Mouse (Mus musculus): Measurements from ENCODE around the gene Dazap1. TPM values are rescaled to one million over a fixed set of nuclear protein-coding genes. Genes with fewer than 3 reads are reported as not detected.

The Dazap1 gene
- total and polyA plus RNA-seq, 3 experiments, result 151 to 533 (median 191) TPM

DNA sequence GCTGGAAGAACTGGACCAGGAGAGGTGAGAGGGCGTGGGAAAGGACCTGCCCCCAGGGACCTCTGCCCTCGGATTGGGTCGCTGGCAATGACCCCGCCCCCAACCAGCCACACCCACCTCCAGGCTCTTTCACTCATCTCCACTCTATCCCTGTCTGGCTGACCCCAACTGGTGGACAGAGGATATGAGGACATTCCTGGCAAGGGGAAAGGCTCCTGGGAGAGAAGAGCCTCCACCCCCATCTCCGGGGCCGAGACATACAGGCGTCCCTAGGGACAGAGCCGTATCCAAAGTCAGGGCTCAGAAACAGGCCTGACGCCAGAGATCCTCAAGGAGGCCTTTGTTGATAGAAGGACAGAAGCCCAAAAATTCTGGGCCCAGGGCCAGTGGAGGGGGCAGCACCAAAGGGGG, 41.2 kb downstream of the Dazap1 start:
- no peak overlapping the region for H3K4me3 ChIP-seq (ENCODE audit: low read depth, low read length)
- H3K9me3 ChIP-seq (replicated peaks), result no peaks in the 10 kb centered on the region
- no peak for TF ChIP-seq TAL1 (conservative IDR thresholded peaks at IDR 0.05; ENCODE audit: low read depth, low read length)
- H3K27me3 ChIP-seq (ENCODE audit: insufficient read depth, low read length), result peaks cover 92% of the 10 kb centered on the region
- H3K36me3 ChIP-seq (replicated peaks), result no peaks in the 10 kb centered on the region
- peaks cover 18% of the 10 kb centered on the region for H3K4me1 ChIP-seq (ENCODE audit: insufficient read depth, low read depth, low read length)
- DNase-seq (ENCODE audit: low spot score) (no peak), ATAC-seq (ENCODE audit: extremely low read depth, insufficient number of reproducible peaks, low FRiP score, poor library complexity, severe bottlenecking) (no peak)

DNA sequence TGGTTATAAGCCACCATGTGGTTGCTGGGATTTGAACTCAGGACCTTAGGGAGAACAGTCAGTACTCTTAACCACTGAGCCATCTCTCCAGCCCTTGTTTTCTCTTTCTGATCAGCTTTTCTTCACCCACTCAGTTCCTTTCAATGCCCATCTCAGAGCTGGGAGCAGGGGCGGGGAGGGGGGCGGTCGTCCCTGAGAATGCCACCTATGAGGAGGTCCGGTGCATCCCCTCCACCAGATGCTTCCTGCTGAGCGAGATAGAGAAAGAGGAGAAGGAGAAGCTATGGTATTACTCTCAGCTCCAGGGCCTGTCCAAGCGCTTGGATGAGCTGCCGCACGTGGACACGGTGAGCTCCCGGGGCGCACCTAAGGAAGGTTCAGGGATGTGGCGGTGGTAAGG, 43.2 kb downstream of the Dazap1 start:
- Histone ChIP-seq H3K36me3 (replicated peaks) (no peaks in the 10 kb centered on the region), H3K4me3 (ENCODE audit: low read depth, low read length) (peak overlapping the region; percentile 14; the same call in 1 of the 2 replicates), H3K4me1 (ENCODE audit: insufficient read depth, low read depth, low read length) (peaks cover 14% of the 10 kb centered on the region), H3K27me3 (ENCODE audit: insufficient read depth, low read length) (peaks cover 93% of the 10 kb centered on the region), H3K9me3 (replicated peaks) (no peaks in the 10 kb centered on the region)
- DNase-seq (ENCODE audit: low spot score), result no peak
- no peak for ATAC-seq (ENCODE audit: extremely low read depth, insufficient number of reproducible peaks, low FRiP score, poor library complexity, severe bottlenecking)
- TF ChIP-seq CTCF (IDR thresholded peaks at IDR 0.05; ENCODE audit: low read depth, low read length), result no peak
- no peak for TF ChIP-seq POLR2AphosphoS5 (IDR thresholded peaks at IDR 0.05; ENCODE audit: insufficient replicate concordance, low read depth, low read length)
- no peak for TF ChIP-seq TAL1 (conservative IDR thresholded peaks at IDR 0.05; ENCODE audit: low read depth, low read length)

DNA sequence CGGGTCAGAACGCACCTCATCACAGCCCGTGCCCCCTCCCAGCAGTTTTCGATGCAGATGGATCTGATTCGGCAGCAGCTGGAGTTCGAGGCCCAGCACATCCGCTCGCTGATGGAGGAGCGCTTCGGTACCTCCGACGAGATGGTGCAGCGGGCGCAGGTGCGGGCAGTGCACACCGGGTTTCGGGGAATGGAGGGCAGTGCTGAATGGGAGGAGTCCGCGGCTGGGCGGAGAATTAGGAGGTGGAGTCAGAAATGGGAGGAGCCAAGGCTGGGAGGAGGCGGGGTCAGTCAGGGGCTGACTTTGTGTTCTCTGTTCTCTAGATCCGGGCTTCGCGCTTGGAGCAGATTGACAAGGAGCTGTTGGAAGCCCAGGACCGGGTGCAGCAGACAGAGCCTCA, 43.6 kb downstream of the Dazap1 start:
- DNase-seq (ENCODE audit: low spot score) (no peak), ATAC-seq (ENCODE audit: extremely low read depth, insufficient number of reproducible peaks, low FRiP score, poor library complexity, severe bottlenecking) (no peak)
- Histone ChIP-seq H3K36me3 (replicated peaks) (no peaks in the 10 kb centered on the region), H3K27me3 (ENCODE audit: insufficient read depth, low read length) (peaks cover 92% of the 10 kb centered on the region), H3K4me1 (ENCODE audit: insufficient read depth, low read depth, low read length) (peaks cover 14% of the 10 kb centered on the region), H3K4me3 (ENCODE audit: low read depth, low read length) (peak overlapping the region; percentile 14; the same call in 1 of the 2 replicates), H3K9me3 (replicated peaks) (no peaks in the 10 kb centered on the region)
- TF ChIP-seq TAL1 (conservative IDR thresholded peaks at IDR 0.05; ENCODE audit: low read depth, low read length) (no peak), GATA2 (IDR thresholded peaks at IDR 0.05; ENCODE audit: borderline replicate concordance, low read depth, low read length) (no peak), GATA1 (IDR thresholded peaks at IDR 0.05; ENCODE audit: borderline replicate concordance, low read length) (no peak), POLR2AphosphoS5 (IDR thresholded peaks at IDR 0.05; ENCODE audit: insufficient replicate concordance, low read depth, low read length) (no peak), CTCF (IDR thresholded peaks at IDR 0.05; ENCODE audit: low read depth, low read length) (no peak)

DNA sequence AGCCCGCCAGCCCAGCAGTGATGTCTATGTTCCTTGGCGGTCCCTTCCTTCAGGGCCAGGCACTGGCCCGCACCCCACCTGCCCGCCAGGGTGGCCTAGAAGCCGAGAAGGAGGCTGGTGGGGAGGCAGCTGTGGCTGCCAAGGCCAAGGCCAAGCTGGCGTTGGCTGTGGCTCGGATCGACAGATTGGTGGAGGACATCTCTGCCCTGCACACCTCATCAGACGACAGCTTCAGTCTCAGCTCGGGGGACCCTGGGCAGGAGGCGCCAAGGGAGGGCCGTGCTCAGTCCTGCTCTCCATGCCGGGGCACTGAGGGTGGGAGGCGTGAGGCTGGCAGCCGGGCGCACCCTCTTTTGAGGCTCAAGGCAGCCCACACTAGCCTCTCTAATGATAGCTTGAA, 50.3 kb downstream of the Dazap1 start:
- Histone ChIP-seq H3K27me3 (ENCODE audit: insufficient read depth, low read length) (peaks cover 70% of the 10 kb centered on the region), H3K36me3 (replicated peaks) (peaks cover 21% of the 10 kb centered on the region), H3K4me3 (ENCODE audit: low read depth, low read length) (no peak overlapping the region), H3K4me1 (ENCODE audit: insufficient read depth, low read depth, low read length) (peaks cover 33% of the 10 kb centered on the region), H3K9me3 (replicated peaks) (peaks cover 4% of the 10 kb centered on the region)
- ATAC-seq (ENCODE audit: extremely low read depth, insufficient number of reproducible peaks, low FRiP score, poor library complexity, severe bottlenecking), result no peak
- no peak for DNase-seq (ENCODE audit: low spot score)
- TF ChIP-seq CTCF (IDR thresholded peaks at IDR 0.05; ENCODE audit: low read depth, low read length) (no peak), GATA2 (IDR thresholded peaks at IDR 0.05; ENCODE audit: borderline replicate concordance, low read depth, low read length) (no peak), GATA1 (IDR thresholded peaks at IDR 0.05; ENCODE audit: borderline replicate concordance, low read length) (no peak), TAL1 (conservative IDR thresholded peaks at IDR 0.05; ENCODE audit: low read depth, low read length) (no peak), POLR2AphosphoS5 (IDR thresholded peaks at IDR 0.05; ENCODE audit: insufficient replicate concordance, low read depth, low read length) (no peak)

DNA sequence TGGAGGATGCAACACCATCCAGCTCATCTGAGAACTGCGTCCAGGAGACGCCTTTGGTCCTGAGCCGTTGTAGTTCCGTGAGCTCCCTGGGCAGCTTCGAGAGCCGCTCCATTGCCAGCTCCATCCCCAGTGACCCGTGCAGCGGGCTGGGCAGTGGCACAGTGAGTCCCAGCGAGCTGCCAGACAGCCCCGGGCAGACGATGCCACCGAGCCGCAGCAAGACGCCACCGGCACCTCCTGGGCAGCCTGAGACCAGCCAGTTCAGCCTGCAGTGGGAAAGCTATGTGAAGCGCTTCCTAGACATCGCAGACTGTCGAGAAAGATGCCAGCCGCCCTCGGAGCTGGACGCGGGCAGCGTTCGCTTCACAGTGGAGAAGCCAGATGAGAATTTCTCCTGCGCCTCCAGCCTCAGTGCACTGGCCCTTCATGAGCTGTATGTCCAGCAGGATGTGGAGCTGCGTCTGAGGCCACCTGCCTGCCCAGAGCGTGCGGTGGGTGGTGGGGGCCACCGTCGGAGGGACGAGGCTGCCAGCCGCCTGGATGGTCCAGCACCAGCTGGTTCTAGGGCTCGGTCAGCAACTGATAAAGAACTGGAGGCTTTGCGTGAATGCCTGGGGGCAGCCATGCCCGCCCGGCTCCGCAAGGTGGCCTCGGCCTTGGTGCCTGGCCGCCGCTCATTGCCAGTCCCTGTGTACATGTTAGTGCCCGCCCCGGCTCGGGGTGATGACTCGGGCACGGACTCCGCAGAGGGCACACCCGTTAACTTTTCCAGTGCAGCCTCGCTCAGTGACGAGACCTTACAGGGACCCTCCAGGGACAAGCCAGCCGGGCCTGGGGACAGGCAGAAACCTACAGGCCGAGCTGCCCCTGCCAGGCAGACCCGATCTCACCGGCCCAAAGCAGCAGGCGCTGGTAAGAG, 51.6 kb downstream of the Dazap1 start:
- peaks cover 4% of the 10 kb centered on the region for H3K9me3 ChIP-seq (replicated peaks)
- no peak for DNase-seq (ENCODE audit: low spot score)
- H3K4me1 ChIP-seq (ENCODE audit: insufficient read depth, low read depth, low read length), result peaks cover 46% of the 10 kb centered on the region
- ATAC-seq (ENCODE audit: extremely low read depth, insufficient number of reproducible peaks, low FRiP score, poor library complexity, severe bottlenecking), result no peak
- peaks cover 57% of the 10 kb centered on the region for H3K27me3 ChIP-seq (ENCODE audit: insufficient read depth, low read length)
- H3K4me3 ChIP-seq (ENCODE audit: low read depth, low read length), result no peak overlapping the region
- peaks cover 34% of the 10 kb centered on the region for H3K36me3 ChIP-seq (replicated peaks)
- no peak for TF ChIP-seq TAL1 (conservative IDR thresholded peaks at IDR 0.05; ENCODE audit: low read depth, low read length)
- TF ChIP-seq POLR2AphosphoS5 (IDR thresholded peaks at IDR 0.05; ENCODE audit: insufficient replicate concordance, low read depth, low read length), result no peak
- TF ChIP-seq GATA1 (IDR thresholded peaks at IDR 0.05; ENCODE audit: borderline replicate concordance, low read length), result no peak
- no peak for TF ChIP-seq GATA2 (IDR thresholded peaks at IDR 0.05; ENCODE audit: borderline replicate concordance, low read depth, low read length)
- no peak for TF ChIP-seq CTCF (IDR thresholded peaks at IDR 0.05; ENCODE audit: low read depth, low read length)

DNA sequence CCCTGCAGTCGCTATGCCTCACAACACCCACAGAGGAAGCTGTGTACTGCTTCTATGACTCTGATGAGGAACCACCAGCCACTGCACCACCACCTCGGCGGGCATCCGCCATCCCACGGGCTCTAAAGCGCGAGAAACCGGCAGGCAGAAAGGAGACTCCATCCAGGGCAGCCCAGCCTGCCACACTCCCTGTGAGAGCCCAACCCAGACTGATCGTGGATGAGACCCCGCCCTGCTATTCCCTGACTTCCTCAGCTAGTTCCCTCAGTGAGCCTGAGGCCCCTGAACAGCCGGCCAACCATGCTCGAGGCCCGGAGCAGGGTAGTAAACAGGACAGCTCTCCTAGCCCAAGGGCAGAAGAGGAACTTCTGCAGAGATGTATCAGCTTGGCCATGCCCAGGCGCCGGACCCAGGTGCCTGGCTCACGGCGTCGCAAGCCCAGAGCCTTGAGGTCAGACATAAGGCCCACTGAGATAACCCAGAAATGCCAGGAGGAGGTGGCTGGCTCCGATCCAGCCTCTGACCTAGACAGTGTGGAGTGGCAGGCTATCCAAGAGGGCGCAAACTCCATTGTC, 52.4 kb downstream of the Dazap1 start:
- TF ChIP-seq GATA1 (IDR thresholded peaks at IDR 0.05; ENCODE audit: borderline replicate concordance, low read length), result no peak
- TF ChIP-seq POLR2AphosphoS5 (IDR thresholded peaks at IDR 0.05; ENCODE audit: insufficient replicate concordance, low read depth, low read length), result no peak
- no peak for TF ChIP-seq CTCF (IDR thresholded peaks at IDR 0.05; ENCODE audit: low read depth, low read length)
- no peak for TF ChIP-seq GATA2 (IDR thresholded peaks at IDR 0.05; ENCODE audit: borderline replicate concordance, low read depth, low read length)
- no peak for TF ChIP-seq TAL1 (conservative IDR thresholded peaks at IDR 0.05; ENCODE audit: low read depth, low read length)
- Histone ChIP-seq H3K27me3 (ENCODE audit: insufficient read depth, low read length) (peaks cover 48% of the 10 kb centered on the region), H3K36me3 (replicated peaks) (peaks cover 42% of the 10 kb centered on the region), H3K4me1 (ENCODE audit: insufficient read depth, low read depth, low read length) (peaks cover 53% of the 10 kb centered on the region), H3K9me3 (replicated peaks) (peaks cover 4% of the 10 kb centered on the region), H3K4me3 (ENCODE audit: low read depth, low read length) (no peak overlapping the region)
- no peak for DNase-seq (ENCODE audit: low spot score)
- ATAC-seq (ENCODE audit: extremely low read depth, insufficient number of reproducible peaks, low FRiP score, poor library complexity, severe bottlenecking), result no peak
